Mouse (Mus musculus): ENCODE measurements at regions not wholly inside any gene's neighbourhood (a gene's known extent, or its start where the extent isn't known, plus 50 kb on each side); places are given as distances from the start of the nearest gene placed in this dataset.

DNA sequence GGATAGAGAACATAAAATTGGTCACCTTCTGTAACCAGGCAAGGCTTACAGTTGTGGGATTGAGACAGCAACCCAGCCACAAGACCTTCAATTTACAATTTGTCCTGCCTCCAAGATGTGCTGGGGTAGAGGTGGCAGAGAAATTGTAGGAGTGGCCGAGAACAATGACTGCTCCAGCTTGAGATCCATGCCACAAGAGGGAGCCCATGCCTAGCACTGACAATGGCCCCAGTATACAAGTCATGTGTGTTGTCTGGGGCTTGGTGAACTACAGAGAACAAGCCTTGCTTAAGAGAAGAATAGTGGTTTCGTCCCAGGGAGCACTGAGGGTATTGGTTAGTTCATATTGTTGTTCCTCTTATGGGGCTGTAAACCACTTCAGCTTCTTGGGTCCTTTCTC, 146.6 kb upstream of the Sel1l start:
- no peak for DNase-seq (ENCODE audit: low read depth, low spot score)

DNA sequence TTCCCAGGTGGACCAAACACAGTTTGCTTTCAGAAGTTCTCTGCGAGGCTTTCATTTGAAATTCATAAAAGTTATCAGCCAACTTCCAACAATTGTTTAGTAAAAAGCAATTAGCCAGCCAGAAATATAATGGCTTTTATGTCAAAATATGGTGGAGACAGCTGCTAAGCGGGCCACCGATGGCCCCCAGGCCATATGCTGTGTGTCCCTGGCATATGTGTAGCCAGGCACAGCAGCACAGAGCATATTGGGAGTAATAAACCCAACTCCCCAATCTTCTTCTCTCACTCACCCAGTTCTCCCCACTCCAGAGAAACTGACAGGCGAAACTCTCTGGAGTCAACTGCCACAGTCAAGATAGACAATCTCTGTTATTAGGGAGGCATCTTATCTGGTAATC, 137.5 kb upstream of the Sel1l start:
- DNase-seq (ENCODE audit: low read depth, low spot score) = no peak

- DNase-seq (ENCODE audit: low read depth, low spot score) = no peak
These were observed 131.4 kb upstream of the Sel1l start for GRCm38 (mm10) chr12:91980321-91980720.

DNA sequence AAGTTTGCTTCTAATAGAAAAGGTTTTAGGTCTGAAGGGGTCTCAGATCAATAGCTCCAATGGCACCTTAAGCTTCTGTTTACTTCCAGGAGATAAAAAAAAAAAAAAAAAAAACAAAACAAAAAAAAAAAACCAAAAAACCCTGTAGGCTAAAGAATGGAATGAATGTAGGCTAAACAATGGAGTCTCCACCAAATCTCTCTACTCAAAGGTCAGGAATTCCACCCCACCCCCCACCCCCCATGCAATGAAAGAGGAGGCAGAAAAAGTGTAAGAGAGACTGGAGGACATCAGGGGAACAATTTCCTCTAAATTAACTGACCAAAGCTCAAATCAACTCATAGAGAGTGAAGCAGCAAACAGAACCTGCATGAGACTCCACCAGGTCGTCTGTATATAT, 122.1 kb upstream of the Sel1l start:
- DNase-seq (ENCODE audit: low read depth, low spot score) = no peak

GRCm38 (mm10) chr12:91965937-91966336, 117.0 kb upstream of the Sel1l start:
- DNase-seq (ENCODE audit: low read depth, low spot score) = no peak

GRCm38 (mm10) chr12:91963239-91963638, 114.3 kb upstream of the Sel1l start:
- no peak for DNase-seq (ENCODE audit: low read depth, low spot score)

DNA sequence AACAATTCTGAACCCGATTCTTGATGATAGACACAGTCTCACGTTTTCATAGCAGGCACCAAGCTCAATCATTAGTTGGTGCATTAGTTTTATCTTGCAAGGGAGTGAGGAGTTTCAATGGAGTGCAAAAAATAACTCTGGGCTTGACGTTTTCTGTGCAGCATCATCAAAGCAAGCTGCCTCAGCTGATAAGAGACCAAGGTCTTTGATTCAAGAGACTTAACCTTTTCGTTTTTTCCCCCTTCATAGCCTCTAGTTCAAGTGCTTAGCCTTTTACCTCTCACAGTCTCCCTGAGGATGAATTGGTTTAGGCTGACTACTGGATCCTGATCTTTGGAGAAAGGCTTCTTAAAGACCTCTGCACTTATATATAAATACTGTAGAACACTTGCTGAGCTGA, 109.1 kb upstream of the Sel1l start:
- DNase-seq (ENCODE audit: low read depth, low spot score) = no peak

GRCm38 (mm10) chr12:91956411-91956810, 107.5 kb upstream of the Sel1l start:
- DNase-seq (ENCODE audit: low read depth, low spot score) = no peak

- DNase-seq (ENCODE audit: low read depth, low spot score) = peak; percentile 67
These were observed 99.7 kb upstream of the Sel1l start for GRCm38 (mm10) chr12:91948602-91949167.

GRCm38 (mm10) chr12:91947998-91948397, 99.0 kb upstream of the Sel1l start:
- DNase-seq (ENCODE audit: low read depth, low spot score) = no peak

DNA sequence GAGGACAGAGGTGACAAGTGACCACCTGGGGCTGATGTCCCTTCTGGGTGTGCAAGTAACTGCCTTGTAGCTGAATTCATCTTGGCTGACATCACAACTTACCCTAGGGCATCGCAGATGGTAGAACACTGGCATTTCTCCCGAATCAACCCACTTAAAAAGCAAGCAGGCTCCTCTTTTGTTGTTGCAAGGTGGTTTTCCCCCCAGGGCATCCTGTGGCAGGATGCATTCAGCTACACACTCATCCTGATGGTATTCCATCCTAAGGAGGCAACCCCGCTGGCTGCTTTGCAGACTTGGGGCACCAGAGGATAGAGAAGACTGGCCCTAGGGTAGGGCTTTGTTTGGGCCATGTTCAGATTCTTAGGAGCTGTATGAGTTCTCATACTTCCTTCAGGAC, 97.6 kb upstream of the Sel1l start:
- no peak for DNase-seq (ENCODE audit: low read depth, low spot score)

GRCm38 (mm10) chr12:91932490-91933361, 83.8 kb upstream of the Sel1l start:
- DNase-seq (ENCODE audit: low read depth, low spot score) = peak; percentile 58

DNA sequence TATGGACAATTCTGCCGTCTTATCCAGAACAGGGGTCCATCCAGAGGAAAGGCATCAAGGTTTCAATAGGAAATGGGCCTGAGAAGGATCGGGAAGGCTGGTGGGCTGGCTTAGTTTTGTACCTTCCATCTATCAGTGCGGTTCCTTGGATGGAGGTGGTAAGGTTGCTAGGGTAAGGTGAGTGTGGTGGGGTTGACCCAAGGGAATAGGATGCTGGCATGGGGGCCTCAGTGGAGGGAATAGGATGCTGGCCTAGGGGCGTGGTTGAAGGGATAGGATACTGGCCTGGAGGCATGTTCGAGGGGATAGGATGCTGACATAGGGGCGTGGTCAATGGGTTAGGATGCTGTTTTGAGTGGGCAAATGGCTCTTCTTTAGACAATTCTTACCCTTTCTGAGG, 82.6 kb upstream of the Sel1l start:
- no peak for DNase-seq (ENCODE audit: low read depth, low spot score)

- DNase-seq (ENCODE audit: low read depth, low spot score) = no peak
These were observed 80.6 kb upstream of the Sel1l start for GRCm38 (mm10) chr12:91929386-91930054.

- DNase-seq (ENCODE audit: low read depth, low spot score) = no peak
These were observed 78.6 kb upstream of the Sel1l start for GRCm38 (mm10) chr12:91927576-91927975.

GRCm38 (mm10) chr12:91915486-91915885, 66.5 kb upstream of the Sel1l start:
- no peak for DNase-seq (ENCODE audit: low read depth, low spot score)

DNA sequence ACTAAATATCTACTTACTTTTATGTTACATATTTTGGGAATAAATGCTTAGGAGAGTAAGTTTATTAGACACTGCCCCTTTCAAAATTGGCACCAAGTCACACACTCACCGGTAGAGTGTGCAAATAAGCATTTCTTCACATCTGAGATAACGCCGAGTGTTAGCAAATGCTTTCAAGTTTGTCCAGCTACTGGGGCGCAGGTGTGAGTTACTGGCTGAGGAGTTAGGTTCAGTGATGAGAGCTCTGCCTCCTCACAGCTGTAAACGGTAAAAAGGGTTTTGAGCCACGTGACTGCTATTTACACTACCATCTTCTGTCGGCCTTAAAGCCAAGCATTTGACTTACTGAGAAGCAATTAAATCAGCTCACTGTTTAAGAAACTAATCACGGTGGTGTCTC, 61.6 kb upstream of the Sel1l start:
- no peak for DNase-seq (ENCODE audit: low read depth, low spot score)
